Mouse (Mus musculus): Measurements from ENCODE around the gene Taf6l.
"Not testable (repeated sequence)": the region's sequence is repeated elsewhere in the genome, so short reads cannot be mapped to it uniquely, and the experiment has no call there.

DNA sequence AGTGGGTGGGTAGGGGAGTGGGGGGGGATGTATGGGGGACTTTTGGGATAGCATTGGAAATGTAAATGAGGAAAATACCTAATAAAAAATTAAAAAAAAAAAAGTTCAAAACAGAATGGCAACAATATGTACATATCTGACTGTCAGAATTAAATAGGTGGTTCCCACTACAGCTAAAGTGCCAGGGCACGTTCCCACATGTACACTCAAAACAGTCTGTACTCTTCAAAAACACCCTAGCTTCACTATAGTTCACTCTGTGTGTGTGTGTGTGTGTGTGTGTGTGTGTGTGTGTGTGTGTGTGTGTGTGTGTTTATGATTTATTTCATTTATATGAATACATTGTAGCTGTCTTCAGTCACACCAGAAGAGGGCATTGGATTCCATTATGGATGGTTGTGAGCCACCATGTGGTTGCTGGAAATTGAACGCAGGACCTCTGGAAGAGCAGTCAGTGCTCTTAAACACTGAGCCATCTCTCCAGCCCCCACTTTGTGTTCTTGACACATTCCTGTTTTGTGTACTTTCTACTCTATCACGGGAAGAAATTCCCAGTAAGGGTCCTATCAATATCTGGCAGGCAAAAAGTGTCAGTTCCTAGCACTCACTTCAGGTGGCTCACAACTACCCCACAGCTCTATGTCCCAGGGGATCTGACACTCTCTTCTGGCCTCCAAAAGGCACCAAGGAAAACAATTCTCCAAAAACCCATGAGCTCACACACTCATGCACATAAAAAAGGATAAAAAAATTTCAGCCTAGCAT, 57.7 kb downstream of the Taf6l start:
- not testable (repeated sequence) for TF ChIP-seq POLR2AphosphoS2 (IDR thresholded peaks at IDR 0.05; ENCODE audit: low read depth, low read length); JUN (IDR thresholded peaks at IDR 0.05; ENCODE audit: insufficient read depth, low read depth, low read length); ELF1 (IDR thresholded peaks at IDR 0.05; ENCODE audit: low read depth, low read length); POLR2A (IDR thresholded peaks at IDR 0.05; ENCODE audit: low read depth, low read length)
- peak in 1 of 2 experiments; percentile 23; a peak in 1 of 4 replicates for TF ChIP-seq CTCF (conservative IDR thresholded peaks at IDR 0.05 in 1 of 2, IDR thresholded peaks at IDR 0.05 in 1 of 2; ENCODE audit: low read depth in 2 of 2, low read length in 2 of 2)

All from CH12.LX (cell line).